Mouse (Mus musculus): Measurements from ENCODE around the gene Krt87. TPM values are rescaled to one million over a fixed set of nuclear protein-coding genes. Genes with fewer than 3 reads are reported as not detected.

The Krt87 gene
- total RNA-seq (2023) = not detected

GRCm38 (mm10) chr15:101438555-101438954, at the start of gene Krt87:
Krt87 (minus strand) TSS chr15:101438804.

GRCm38 (mm10) chr15:101472952-101473528, 34.4 kb upstream of the Krt87 start, which contains the start of gene Krt86:
Krt86 (plus strand) TSS chr15:101473478.

GRCm38 (mm10) chr15:101463651-101464050, 25.0 kb upstream of the Krt87 start, which contains the start of gene Krt81:
Krt81 (minus strand) TSS chr15:101463751.

GRCm38 (mm10) chr15:101447444-101447843, 8.8 kb upstream of the Krt87 start, which contains the start of gene Krt88:
Krt88 (plus strand) TSS chr15:101447744.

GRCm38 (mm10) chr15:101410775-101411174, 27.8 kb downstream of the Krt87 start, which contains the start of gene Krt7:
Krt7 (plus strand) TSS chr15:101411043.

Other genes with a start within 250 kb of the Krt87 start
- 10 to 100 TPM in 1 of 2 experiments, 1 to 10 TPM in 1; 5.9 to 13.9 TPM for gene Grasp, start 214.6 kb downstream of the Krt87 start, total RNA-seq (2023)
- 100 to 1,000 TPM; 248 to 368 TPM for gene Nr4a1, start 184.5 kb downstream of the Krt87 start, total RNA-seq (2023)
- 10 to 100 TPM; 75.5 to 76.0 TPM for gene Atg101, start 154.5 kb downstream of the Krt87 start, total RNA-seq (2023)
- gene 6030408B16Rik, start 145.6 kb downstream of the Krt87 start, total RNA-seq (2023) = 1 to 10 TPM in 1 of 2 experiments, not detected in 1; 1.0 TPM
- gene Krt80, start 68.6 kb downstream of the Krt87 start, total RNA-seq (2023) = not detected
- not detected for gene Krt7, start 27.8 kb downstream of the Krt87 start, total RNA-seq (2023)
- not detected for gene Krt88, start 8.9 kb upstream of the Krt87 start, total RNA-seq (2023)
- gene Krt81, start 24.9 kb upstream of the Krt87 start, total RNA-seq (2023) = not detected
- not detected for gene Krt86, start 34.7 kb upstream of the Krt87 start, total RNA-seq (2023)
- not detected for gene Krt83, start 52.7 kb upstream of the Krt87 start, total RNA-seq (2023)
- not detected for gene Gm49425, start 78.5 kb upstream of the Krt87 start, total RNA-seq (2023)
- gene Krt84, start 94.0 kb upstream of the Krt87 start, total RNA-seq (2023) = not detected
- not detected for gene Krt82, start 111.9 kb upstream of the Krt87 start, total RNA-seq (2023)
- not detected for gene Krt90, start 124.1 kb upstream of the Krt87 start, total RNA-seq (2023)
- gene Krt75, start 135.1 kb upstream of the Krt87 start, total RNA-seq (2023) = not detected
- gene Gm5414, start 189.4 kb upstream of the Krt87 start, total RNA-seq (2023) = not detected
- gene Gm5478, start 208.6 kb upstream of the Krt87 start, total RNA-seq (2023) = not detected
- gene Krt6b, start 241.5 kb upstream of the Krt87 start, total RNA-seq (2023) = not detected

Measured in B cell, adult 67 days (primary cell).